Mouse (Mus musculus) embryonic fibroblast, embryonic 13.5 days (primary cell): ENCODE measurements around the gene Ncor2.

Source experiments
- CTCF ChIP-seq: IDR thresholded peaks from 2 replicates; pipeline ENCODE4 v1.5.1; 2011; ENCODE audit warnings: mild to moderate bottlenecking, control low read depth, low read length, moderate library complexity, borderline replicate concordance; ENCODE audit not compliant: insufficient read depth
- POLR2A ChIP-seq: IDR thresholded peaks from 2 replicates; pipeline ENCODE4 v1.6.1; 2011; ENCODE audit warnings: low read depth, mild to moderate bottlenecking, control low read depth, low read length, moderate library complexity

GRCm38 (mm10) chr5:125188812-125189598 is 10.0 kb upstream of the Ncor2 start:
- TF ChIP-seq POLR2A (no peak), CTCF (no peak)
